Mouse (Mus musculus) embryonic facial prominence, embryonic 10.5 days (tissue): ENCODE measurements around the gene Lrrc72. TPM values are rescaled to one million over a fixed set of nuclear protein-coding genes. Genes with fewer than 3 reads are reported as not detected.

ENCODE experiments used
- DNase-seq: peaks from one replicate; pipeline ENCODE4 v3.0.0-alpha.2; 2017; ENCODE audit warnings: low spot score
- H3K27ac ChIP-seq: fragments of 300-500 bp; sonication (generic); replicated peaks from 2 replicates; pipeline ENCODE4 v1.5.1; 2016; ENCODE audit warnings: mild to moderate bottlenecking
- H3K27me3 ChIP-seq: fragments of 300-500 bp; sonication (generic); replicated peaks from 2 replicates; pipeline ENCODE4 v1.6.1; 2016; ENCODE audit warnings: low read depth, mild to moderate bottlenecking; ENCODE audit not compliant: poor library complexity, severe bottlenecking
- H3K36me3 ChIP-seq: fragments of 300-500 bp; sonication (generic); replicated peaks from 2 replicates; pipeline ENCODE4 v1.6.1; 2016; ENCODE audit warnings: mild to moderate bottlenecking, moderate library complexity
- H3K4me1 ChIP-seq: fragments of 300-500 bp; sonication (generic); 2 replicates; pipeline ENCODE4 v1.6.1; 2016
- H3K4me3 ChIP-seq: fragments of 300-500 bp; sonication (generic); 2 replicates; pipeline ENCODE4 v1.5.1; 2016; ENCODE audit warnings: mild to moderate bottlenecking, moderate library complexity
- H3K9me3 ChIP-seq: fragments of 300-500 bp; sonication (generic); 2 replicates; pipeline ENCODE4 v1.6.1; 2016; ENCODE audit warnings: mild to moderate bottlenecking
- WGBS: fragments of 180-500 bp; shearing (Covaris S2); methylation state at CpG from one replicate; pipeline ENCODE4 v1.1.7; 2016; 5-methylcytosine and 5-hydroxymethylcytosine counted together
- polyA plus RNA-seq: library from polyadenylated mRNA; unstranded; fragments of >200 nt; fragmentation: Nextera tagmentation; extraction: Ambion mirVana; gene quantifications from 2 replicates; pipeline ENCODE4 v1.2.1, GENCODE M21; 2016

Lrrc72 gene
- polyA plus RNA-seq, 1 experiment from 2014 or later, result not detected

GRCm38 (mm10) chr12:36177227-36177626, 76.0 kb downstream of the Lrrc72 start:
- H3K4me1 ChIP-seq, result no peaks in the 10 kb centered on the region
- H3K4me3 ChIP-seq, result no peak overlapping the region
- DNase-seq, result no peak
- WGBS, result 93% methylated on average over 5 of the region's 5 CpGs
- peaks cover 66% of the 10 kb centered on the region for H3K36me3 ChIP-seq
- H3K9me3 ChIP-seq, result no peaks in the 10 kb centered on the region
- H3K27me3 ChIP-seq, result no peaks in the 10 kb centered on the region
- H3K27ac ChIP-seq, result no peak overlapping the region

DNA sequence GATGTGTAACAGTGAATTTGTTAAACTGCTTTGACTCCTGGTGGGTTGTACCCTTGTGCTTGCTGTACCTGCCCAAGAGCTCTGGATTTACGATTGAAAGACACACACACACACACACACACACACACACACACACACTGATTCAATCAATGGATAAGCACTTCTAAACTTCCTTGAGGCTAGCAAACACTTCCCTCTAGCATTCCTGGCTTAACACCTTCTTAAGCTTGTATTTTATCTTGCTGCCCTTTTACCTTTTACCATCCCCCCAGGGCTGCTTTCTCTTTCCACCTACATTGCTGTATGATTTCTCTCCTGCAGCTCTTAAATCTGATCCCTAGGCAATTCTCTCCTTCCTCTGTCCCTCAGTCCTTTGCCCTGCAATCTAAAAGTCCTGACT, 87.9 kb downstream of the Lrrc72 start:
- Histone ChIP-seq H3K4me3 (no peak overlapping the region), H3K36me3 (peaks cover 8% of the 10 kb centered on the region), H3K27me3 (no peaks in the 10 kb centered on the region), H3K27ac (no peak overlapping the region), H3K9me3 (no peaks in the 10 kb centered on the region), H3K4me1 (peaks cover 24% of the 10 kb centered on the region)
- DNase-seq, result no peak
- 27% methylated on average over 1 of the region's 1 CpGs for WGBS

DNA sequence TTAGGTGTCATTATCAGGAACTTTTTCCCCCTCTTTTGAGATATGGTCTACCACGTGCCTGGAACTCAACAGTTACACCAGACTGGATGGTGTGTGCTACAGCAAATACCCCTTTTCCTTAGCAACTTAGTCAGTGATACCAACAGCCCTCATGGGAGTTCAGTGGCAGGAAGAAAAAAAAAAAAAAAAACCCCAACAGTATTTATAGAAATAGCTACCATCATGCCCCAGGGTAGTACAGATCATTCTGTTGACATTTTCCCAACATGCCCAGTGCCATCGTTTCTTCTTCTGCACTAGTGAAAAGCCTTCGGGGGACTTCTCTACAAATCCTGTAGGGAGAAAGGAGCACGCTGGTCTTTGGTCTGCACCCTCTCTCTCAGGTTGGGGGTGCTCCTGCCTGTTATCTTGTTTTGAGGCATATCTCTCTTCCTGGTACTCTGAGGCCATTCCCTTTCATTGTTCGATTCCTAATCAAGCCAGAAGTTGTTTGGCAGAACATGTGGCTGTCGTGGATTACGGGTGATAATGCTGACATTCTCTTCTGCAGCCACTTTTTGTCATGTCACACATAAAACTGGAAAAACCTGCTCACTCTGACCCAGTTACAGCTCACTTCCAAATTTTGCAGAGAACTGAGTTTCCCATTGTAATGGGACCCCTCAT, 88.9 kb downstream of the Lrrc72 start:
- Histone ChIP-seq H3K27ac (no peak overlapping the region), H3K4me1 (peaks cover 24% of the 10 kb centered on the region), H3K4me3 (no peak overlapping the region), H3K27me3 (no peaks in the 10 kb centered on the region), H3K36me3 (peaks cover 8% of the 10 kb centered on the region), H3K9me3 (no peaks in the 10 kb centered on the region)
- DNase-seq, result no peak
- 79% methylated on average over 7 of the region's 7 CpGs for WGBS

Other genes with a start within 250 kb of the Lrrc72 start
- 105 and 112 TPM in 2 replicates for gene Tspan13, start 210.9 kb downstream of the Lrrc72 start, polyA plus RNA-seq
- gene Ankmy2, start 96.3 kb downstream of the Lrrc72 start, polyA plus RNA-seq, result 22.6 and 25.7 TPM in 2 replicates
- gene Bzw2, start 95.3 kb downstream of the Lrrc72 start, polyA plus RNA-seq, result 301 and 303 TPM in 2 replicates
- gene Sostdc1, start 60.7 kb upstream of the Lrrc72 start, polyA plus RNA-seq, result 21.9 and 23.7 TPM in 2 replicates
- 7.3 and 9.1 TPM in 2 replicates for gene Ispd, start 128.1 kb upstream of the Lrrc72 start, polyA plus RNA-seq
- 0.64 and 0.68 TPM in 2 replicates for gene D630036H23Rik, start 128.8 kb upstream of the Lrrc72 start, polyA plus RNA-seq